In the genomic region with DNA sequence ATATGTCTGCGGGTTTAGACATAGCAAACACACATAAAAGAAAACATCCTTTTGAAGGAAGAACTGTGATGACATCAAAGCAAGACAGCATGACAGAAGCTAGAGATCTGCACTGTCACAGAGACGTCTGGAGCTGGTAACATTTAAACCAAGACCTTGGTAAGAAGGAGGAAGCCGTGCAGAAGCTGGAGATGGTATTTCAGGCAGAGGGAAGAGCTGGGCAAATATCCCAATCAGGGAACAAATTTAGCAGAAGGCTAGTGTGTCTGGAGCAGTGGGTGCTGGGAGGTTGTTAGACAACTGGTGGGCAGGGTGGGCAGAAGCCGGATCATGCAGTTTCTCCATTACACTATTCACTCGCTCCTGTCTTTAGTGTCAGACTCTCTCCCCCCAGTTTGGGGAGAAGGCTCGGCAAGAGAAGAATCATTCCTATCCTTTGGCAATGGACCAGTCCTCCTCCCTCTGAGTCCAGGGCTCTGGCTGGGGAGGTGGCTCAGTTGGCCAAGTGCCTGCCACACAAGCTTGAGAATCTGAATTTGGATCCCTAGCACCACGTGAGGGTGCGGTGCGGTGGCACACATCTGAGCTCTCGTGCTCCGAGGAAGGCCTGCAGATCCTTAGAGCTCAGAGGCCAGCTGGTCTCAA, we compare ENCODE assay signal across 10 mouse cellular contexts.
DNase-seq lines count a peak whose midpoint lies in the region; ATAC-seq lines count a peak whose summit lies in the region.
"Had no signal": no experiment of that assay in that cellular context is flagged by ENCODE, and none has a peak within 500 bp of the region (broad histone marks: within the 10 kb centered on the region; RNA-seq: fewer than 3 reads in every experiment).

No protein-coding gene starts in this region.

- ATAC-seq in forebrain, embryonic 13.5 days, result no peak
- ATAC-seq in forebrain, embryonic 16.5 days, result no peak

- no peaks in the 10 kb centered on the region for H3K9me3 ChIP-seq in forebrain, embryonic 13.5 days (replicated peaks)
- no peaks in the 10 kb centered on the region for H3K9me3 ChIP-seq in forebrain, embryonic 16.5 days (ENCODE audit: control insufficient read depth, low read length)

- H3K4me3 ChIP-seq in forebrain, embryonic 13.5 days, result no peak overlapping the region
- H3K4me3 ChIP-seq in forebrain, embryonic 16.5 days (replicated peaks; ENCODE audit: low read length), result no peak overlapping the region
- H3K4me3 ChIP-seq: embryonic facial prominence, embryonic 15.5 days; left cerebral cortex, adult 2 months had no signal

- no peaks in the 10 kb centered on the region for H3K36me3 ChIP-seq in forebrain, embryonic 13.5 days (ENCODE audit: poor library complexity, severe bottlenecking)
- H3K36me3 ChIP-seq in forebrain, embryonic 16.5 days (ENCODE audit: control insufficient read depth, insufficient read depth), result no peaks in the 10 kb centered on the region
- H3K36me3 ChIP-seq: embryonic facial prominence, embryonic 15.5 days had no signal

- H3K27me3 ChIP-seq in forebrain, embryonic 13.5 days, result no peaks in the 10 kb centered on the region
- no peaks in the 10 kb centered on the region for H3K27me3 ChIP-seq in forebrain, embryonic 16.5 days (replicated peaks; ENCODE audit: control insufficient read depth, insufficient read depth, low read length)
- H3K27me3 ChIP-seq: embryonic facial prominence, embryonic 15.5 days had no signal

- intact Hi-C loops in left cerebral cortex, postnatal 14 days (cut with DNase I), result no loop called here

- 88% methylated on average over 11 of the region's 11 CpGs for WGBS in forebrain, embryonic 13.5 days
- 82% methylated on average over 11 of the region's 11 CpGs for WGBS in forebrain, embryonic 16.5 days

- no peak overlapping the region for H3K9ac ChIP-seq in forebrain, embryonic 13.5 days
- no peak overlapping the region for H3K9ac ChIP-seq in forebrain, embryonic 16.5 days (replicated peaks; ENCODE audit: low read depth, low read length)
- H3K9ac ChIP-seq: embryonic facial prominence, embryonic 15.5 days had no signal

- no peaks in the 10 kb centered on the region for H3K4me1 ChIP-seq in forebrain, embryonic 13.5 days
- 0 out of 2 replicates have a peak, but pooled peaks cover 2% of the 10 kb centered on the region for H3K4me1 ChIP-seq in forebrain, embryonic 16.5 days (replicated peaks; ENCODE audit: control insufficient read depth, insufficient read depth, low read length)
- H3K4me1 ChIP-seq: embryonic facial prominence, embryonic 15.5 days had no signal

- H3K4me2 ChIP-seq in forebrain, embryonic 13.5 days, result no peak overlapping the region
- H3K4me2 ChIP-seq in forebrain, embryonic 16.5 days (ENCODE audit: low read length), result no peak overlapping the region
- H3K4me2 ChIP-seq: embryonic facial prominence, embryonic 15.5 days had no signal

- H3K27ac ChIP-seq in forebrain, embryonic 13.5 days, result no peak overlapping the region
- no peak overlapping the region for H3K27ac ChIP-seq in forebrain, embryonic 16.5 days (ENCODE audit: low read length)
- H3K27ac ChIP-seq: embryonic facial prominence, embryonic 15.5 days; left cerebral cortex, adult 2 months had no signal

- peak; percentile 16 to 17 for DNase-seq in left cerebral cortex, postnatal 14 days (ENCODE audit: low spot score in 2 of 2)
- DNase-seq in left cerebral cortex, adult 11 months (ENCODE audit: low spot score), result no peak
- peak; percentile 18 to 35 for DNase-seq in cerebellum, postnatal 36 days
- DNase-seq in heart, postnatal 4 days, result peak; percentile 27
- DNase-seq in right cerebral cortex, postnatal 14 days, result peak; percentile 21
- DNase-seq in Muller cell, postnatal 12 days (ENCODE audit: inconsistent ontology term), result no peak

Comparison
In these comparisons a context has a peak if more than half of its experiments do, and no peak if none do; other contexts are left out.
1. DNase-seq: peak in left cerebral cortex, postnatal 14 days (2 of 2), cerebellum, postnatal 36 days (2 of 2), heart, postnatal 4 days (single experiment) and right cerebral cortex, postnatal 14 days (single experiment); none in left cerebral cortex, adult 11 months (single experiment) and Muller cell, postnatal 12 days (single experiment).